Comparison of ENCODE assay signal across 7 mouse cellular contexts in the genomic region with DNA sequence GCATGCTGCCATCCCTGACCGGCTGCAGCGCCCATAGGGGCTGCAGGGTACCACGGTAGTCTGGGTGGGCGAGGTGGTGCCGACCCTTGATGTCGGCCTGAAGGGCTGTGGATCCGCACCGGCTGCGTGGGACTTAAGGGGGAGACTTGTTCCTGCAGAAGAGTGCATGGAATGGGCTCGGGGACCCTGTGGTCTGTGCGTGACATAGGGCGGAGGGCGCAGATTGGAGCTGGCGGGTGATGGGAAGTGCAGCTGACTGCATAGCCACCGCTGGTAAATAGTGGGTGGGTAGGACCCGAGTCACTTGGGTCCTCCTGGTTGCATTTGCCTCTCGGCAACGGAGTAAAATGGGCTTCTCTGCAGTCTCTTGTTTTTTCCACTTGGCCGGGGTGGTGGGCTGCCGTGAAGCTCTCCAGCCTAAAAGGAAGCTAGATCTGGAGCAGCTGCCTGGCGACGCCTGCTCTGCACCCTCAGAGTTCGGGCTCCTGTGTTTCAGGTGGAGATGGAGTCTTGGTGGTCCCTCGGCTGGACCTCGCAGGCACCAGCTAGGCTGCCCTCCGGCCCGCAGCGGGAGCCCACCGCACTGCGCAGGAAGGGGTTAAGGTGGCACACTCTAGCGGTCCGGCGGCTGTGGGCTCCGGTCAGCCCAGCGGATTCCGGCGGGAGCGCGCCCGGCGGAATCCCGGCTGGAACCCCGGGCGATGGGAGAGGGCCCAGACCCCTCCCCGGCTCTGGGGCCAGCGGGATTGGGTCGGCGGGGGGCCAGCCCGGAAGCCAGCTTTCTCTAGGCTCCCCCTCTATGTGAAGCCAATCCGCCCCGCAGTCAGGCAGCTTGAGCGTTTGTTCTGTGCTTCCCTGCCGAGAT. TPM values are rescaled to one million over a fixed set of nuclear protein-coding genes. Genes with fewer than 3 reads are reported as not detected.
A peak's percentile ranks its signal among the peaks of the same experiment; 100 is the strongest.
DNase-seq lines count a peak whose midpoint lies in the region; ATAC-seq and TF ChIP-seq lines count a peak whose summit lies in the region.

No protein-coding gene starts in this region.

- H3K9ac ChIP-seq in heart, postnatal 0 days (replicated peaks; ENCODE audit: low read depth, low read length), result no peak overlapping the region
- H3K9ac ChIP-seq in midbrain, embryonic 11.5 days (ENCODE audit: low read length), result peak overlapping the region; percentile 70

- peak overlapping the region; percentile 28 for H3K4me3 ChIP-seq in bone marrow, adult 2 months (replicated peaks; ENCODE audit: control insufficient read depth, low read depth, low read length)
- H3K4me3 ChIP-seq in forebrain, embryonic 10.5 days, result peak overlapping the region; percentile 71
- peak overlapping the region; percentile 56 for H3K4me3 ChIP-seq in heart, postnatal 0 days (ENCODE audit: low read depth, low read length)
- H3K4me3 ChIP-seq in midbrain, embryonic 11.5 days (ENCODE audit: low read depth, low read length), result peak overlapping the region; percentile 52

- H3K36me3 ChIP-seq in forebrain, embryonic 10.5 days (replicated peaks), result no peaks in the 10 kb centered on the region
- H3K36me3 ChIP-seq in heart, postnatal 0 days (replicated peaks; ENCODE audit: control insufficient read depth, insufficient read depth, low read length), result no peaks in the 10 kb centered on the region
- H3K36me3 ChIP-seq in midbrain, embryonic 11.5 days (ENCODE audit: control insufficient read depth, insufficient read depth, low read length), result no peaks in the 10 kb centered on the region

- peak overlapping the region; percentile 91 for H3K4me2 ChIP-seq in heart, postnatal 0 days (ENCODE audit: low read depth, low read length)
- peak overlapping the region; percentile 85 for H3K4me2 ChIP-seq in midbrain, embryonic 11.5 days

- peak; percentile 52; the same call in 1 of the 2 replicates for ATAC-seq in heart, postnatal 0 days (ENCODE audit: insufficient read depth, low read depth)
- peak; percentile 85 for ATAC-seq in midbrain, embryonic 11.5 days (ENCODE audit: low FRiP score)

- no peak for TF ChIP-seq CTCF in bone marrow, adult 2 months (IDR thresholded peaks at IDR 0.05; ENCODE audit: control insufficient read depth, insufficient read depth, low read length)
- no peak for TF ChIP-seq CTCF in heart, postnatal 0 days (IDR thresholded peaks at IDR 0.05; ENCODE audit: low read depth)

- peaks cover 2% of the 10 kb centered on the region; the same call in 1 of the 2 replicates for H3K4me1 ChIP-seq in bone marrow, adult 2 months (ENCODE audit: control insufficient read depth, insufficient read depth, low read length)
- peaks cover 25% of the 10 kb centered on the region for H3K4me1 ChIP-seq in forebrain, embryonic 10.5 days
- no peaks in the 10 kb centered on the region for H3K4me1 ChIP-seq in heart, postnatal 0 days (ENCODE audit: control insufficient read depth, insufficient read depth)
- H3K4me1 ChIP-seq in midbrain, embryonic 11.5 days (ENCODE audit: control insufficient read depth, insufficient read depth, low read length), result peaks cover 3% of the 10 kb centered on the region; the same call in 1 of the 2 replicates

- 2% methylated on average over 53 of the region's 53 CpGs for WGBS in bone marrow, adult 2 months
- WGBS in forebrain, embryonic 10.5 days, result under 1% methylated on average over 53 of the region's 53 CpGs
- WGBS in heart, postnatal 0 days, result under 1% methylated on average over 53 of the region's 53 CpGs
- under 1% methylated on average over 53 of the region's 53 CpGs for WGBS in midbrain, embryonic 11.5 days

- H3K27me3 ChIP-seq in forebrain, embryonic 10.5 days (ENCODE audit: poor library complexity, severe bottlenecking), result peaks cover 71% of the 10 kb centered on the region
- H3K27me3 ChIP-seq in heart, postnatal 0 days (ENCODE audit: control insufficient read depth, insufficient read depth, low read length), result peaks cover 55% of the 10 kb centered on the region
- H3K27me3 ChIP-seq in midbrain, embryonic 11.5 days (ENCODE audit: control insufficient read depth, insufficient read depth, low read length), result peaks cover 26% of the 10 kb centered on the region

- DNase-seq in ES-CJ7 (ENCODE audit: low read depth, low spot score), result peak; percentile 38
- DNase-seq in forebrain, embryonic 10.5 days (ENCODE audit: extremely low spot score, low spot score), result peak; percentile 62
- no peak for DNase-seq in heart, postnatal 0 days (ENCODE audit: low spot score)
- peak; percentile 56 for DNase-seq in left cerebral cortex, adult 8-10 months (ENCODE audit: low spot score in 2 of 2)
- DNase-seq in midbrain, embryonic 11.5 days (ENCODE audit: low spot score, missing footprints), result peak; percentile 95
- peak; percentile 49 for DNase-seq in testis, postnatal 10 days (ENCODE audit: low spot score)

- no peaks in the 10 kb centered on the region for H3K9me3 ChIP-seq in forebrain, embryonic 10.5 days
- H3K9me3 ChIP-seq in heart, postnatal 0 days (replicated peaks; ENCODE audit: control insufficient read depth, low read length), result no peaks in the 10 kb centered on the region
- no peaks in the 10 kb centered on the region for H3K9me3 ChIP-seq in midbrain, embryonic 11.5 days (ENCODE audit: control insufficient read depth, low read length)

- peak overlapping the region; percentile 43; the same call in 1 of the 2 replicates for H3K27ac ChIP-seq in bone marrow, adult 2 months (ENCODE audit: control insufficient read depth, insufficient read depth, low read depth, low read length, poor library complexity)
- H3K27ac ChIP-seq in forebrain, embryonic 10.5 days, result peak overlapping the region; percentile 73
- H3K27ac ChIP-seq in heart, postnatal 0 days (ENCODE audit: low read depth), result no peak overlapping the region
- no peak overlapping the region for H3K27ac ChIP-seq in midbrain, embryonic 11.5 days (ENCODE audit: low read depth, low read length)

- no peak; the same call in 1 of the 2 replicates for TF ChIP-seq POLR2A in bone marrow, adult 2 months (IDR thresholded peaks at IDR 0.05; ENCODE audit: borderline replicate concordance, control insufficient read depth, low read depth, low read length)

- no peak for TF ChIP-seq EP300 in heart, postnatal 0 days (IDR thresholded peaks at IDR 0.05; ENCODE audit: low read depth)

RNA-seq across cellular contexts. Expression of a gene that starts 1.1 kb away (rescaled TPM):
- polyA plus RNA-seq in bone marrow, adult 2 months (2011; ENCODE audit: insufficient read depth, insufficient read length, low replicate concordance, missing spikeins), result 0.81 and 1.9 TPM in 2 replicates
- polyA plus RNA-seq in forebrain, embryonic 10.5 days (2016; fragmentation: Nextera tagmentation; extraction: Ambion mirVana), result not detected in 2 replicates
- total RNA-seq in heart, postnatal 0 days (2014; rRNA removed; ENCODE audit: low replicate concordance), result 0.99 and 1.2 TPM in 2 replicates
- polyA plus RNA-seq in heart, postnatal 0 days (2015; fragmentation: Nextera tagmentation; extraction: Ambion mirVana), result 0.01 and 0.07 TPM in 2 replicates
- total RNA-seq in left cerebral cortex, adult 8-10 months (2022), result 100 to 1,000 TPM; 121 to 161 (median 143) TPM
- polyA plus RNA-seq in midbrain, embryonic 11.5 days (2014; fragmentation: Nextera tagmentation; extraction: Ambion mirVana), result 0.18 and 0.28 TPM in 2 replicates

Comparison
In these comparisons a context has a peak if more than half of its experiments do, and no peak if none do; other contexts are left out.
1. H3K27ac ChIP-seq: peak in bone marrow, adult 2 months (single experiment) and forebrain, embryonic 10.5 days (single experiment); none in heart, postnatal 0 days (single experiment) and midbrain, embryonic 11.5 days (single experiment).
2. Peak in every context shown above with its lines, with median percentiles within 50 percentile points of each other: H3K4me3 ChIP-seq.